Mouse (Mus musculus) small intestine, adult 2 months (tissue): ENCODE measurements around the gene Memo1.

ENCODE experiments used
- CTCF ChIP-seq: fragments of 200-500 bp; IDR thresholded peaks from 2 replicates; pipeline ENCODE4 v1.5.1; 2012; ENCODE audit warnings: low read depth, mild to moderate bottlenecking, control low read depth, inconsistent platforms, low read length, moderate library complexity, mixed read lengths; ENCODE audit not compliant: insufficient replicate concordance, insufficient read length; ENCODE audit errors: extremely low read depth
- POLR2A ChIP-seq: fragments of 200-500 bp; IDR thresholded peaks from 2 replicates; pipeline ENCODE4 v1.6.1; 2012; ENCODE audit warnings: low read depth, mild to moderate bottlenecking, control low read depth, inconsistent platforms, low read length, moderate library complexity

GRCm38 (mm10) chr17:74318721-74319120, 23.4 kb upstream of the Memo1 start:
- no peak for TF ChIP-seq CTCF
- no peak for TF ChIP-seq POLR2A
